In genomic region chr15:81105962-81106361, GRCm38 (mm10) we compare ENCODE assay signal across 8 mouse cellular contexts.
DNase-seq lines count a peak whose midpoint lies in the region; ATAC-seq lines count a peak whose summit lies in the region.
"Had no signal": no experiment of that assay in that cellular context is flagged by ENCODE, and none has a peak within 500 bp of the region (broad histone marks: within the 10 kb centered on the region; RNA-seq: fewer than 3 reads in every experiment).

No protein-coding gene starts in this region.

- no peaks in the 10 kb centered on the region for H3K9me3 ChIP-seq in limb, embryonic 15.5 days
- H3K9me3 ChIP-seq: heart, embryonic 15.5 days had no signal

- no peak overlapping the region for H3K4me3 ChIP-seq in limb, embryonic 15.5 days

- 30% methylated on average over 10 of the region's 10 CpGs for WGBS in limb, embryonic 15.5 days

- H3K9ac ChIP-seq in limb, embryonic 15.5 days, result no peak overlapping the region
- H3K9ac ChIP-seq: heart, embryonic 15.5 days had no signal

- no peaks in the 10 kb centered on the region for H3K27me3 ChIP-seq in limb, embryonic 15.5 days
- H3K27me3 ChIP-seq: heart, embryonic 15.5 days had no signal

- DNase-seq in thymus, postnatal 0 days (ENCODE audit: low spot score), result peak; percentile 18
- no peak for DNase-seq in thymus, postnatal 10 days (ENCODE audit: low spot score in 2 of 2)
- peak; percentile 72 to 87 for DNase-seq in frontal cortex, adult 2 months (ENCODE audit: extremely low spot score in 1 of 2, low spot score in 1 of 2)
- no peak for DNase-seq in neural tube, embryonic 10.5 days (ENCODE audit: extremely low spot score, low spot score)
- no peak for DNase-seq in spleen, postnatal 10 days (ENCODE audit: low spot score in 2 of 2)

- no peak for ATAC-seq in limb, embryonic 15.5 days (ENCODE audit: insufficient number of reproducible peaks, low FRiP score, low TSS enrichment, low read depth)
- no peak for ATAC-seq in erythroid progenitor cell, adult 5-6 weeks (replicated peaks; ENCODE audit: low FRiP score, poor library complexity, severe bottlenecking)

- no peaks in the 10 kb centered on the region for H3K36me3 ChIP-seq in limb, embryonic 15.5 days
- H3K36me3 ChIP-seq: heart, embryonic 15.5 days had no signal

- H3K4me2 ChIP-seq in limb, embryonic 15.5 days, result no peak overlapping the region

- H3K27ac ChIP-seq in limb, embryonic 15.5 days, result peak overlapping the region; percentile 44; the same call in 1 of the 2 replicates
- H3K27ac ChIP-seq: heart, embryonic 15.5 days had no signal

- H3K4me1 ChIP-seq in limb, embryonic 15.5 days, result peaks cover 44% of the 10 kb centered on the region

Comparison
In these comparisons a context has a peak if more than half of its experiments do, and no peak if none do; other contexts are left out.
1. DNase-seq: peak in thymus, postnatal 0 days (single experiment) and frontal cortex, adult 2 months (2 of 2); none in thymus, postnatal 10 days (0 of 2), neural tube, embryonic 10.5 days (single experiment) and spleen, postnatal 10 days (0 of 2).